Mouse (Mus musculus) kidney, adult 2 months (tissue): ENCODE results near the gene Lrrc4. TPM values are rescaled to one million over a fixed set of nuclear protein-coding genes. Genes with fewer than 3 reads are reported as not detected.

ENCODE experiments used
- DNase-seq: peaks from one replicate; pipeline ENCODE4 v3.0.0; 2021
- H3K27ac ChIP-seq: fragments of 200-500 bp; 2 replicates; pipeline ENCODE4 v1.5.1; 2012; ENCODE audit warnings: low read depth, low read length, control low read depth, inconsistent platforms; ENCODE audit not compliant: insufficient read depth
- H3K27me3 ChIP-seq: fragments of 200-500 bp; replicated peaks from 2 replicates; pipeline ENCODE4 v1.6.1; 2012; ENCODE audit warnings: mild to moderate bottlenecking, moderate library complexity, low read length, inconsistent platforms; ENCODE audit not compliant: control insufficient read depth, insufficient read depth
- H3K36me3 ChIP-seq: fragments of 200-500 bp; 2 replicates; pipeline ENCODE4 v1.6.1; 2012; ENCODE audit warnings: mild to moderate bottlenecking, moderate library complexity, low read length, inconsistent platforms; ENCODE audit not compliant: control insufficient read depth, insufficient read depth
- H3K4me1 ChIP-seq: fragments of 200-500 bp; 2 replicates; pipeline ENCODE4 v1.6.1; 2011; ENCODE audit warnings: low read length; ENCODE audit not compliant: control insufficient read depth, insufficient read depth
- H3K4me3 ChIP-seq: fragments of 200-500 bp; 2 replicates; pipeline ENCODE4 v1.5.1; 2011; ENCODE audit warnings: mild to moderate bottlenecking, low read depth, low read length, control low read depth; ENCODE audit not compliant: insufficient read depth
- CTCF ChIP-seq: fragments of 200-500 bp; conservative IDR thresholded peaks from 2 replicates; pipeline ENCODE4 v1.5.1; 2011; ENCODE audit warnings: low read depth, mild to moderate bottlenecking, control low read depth, low read length, moderate library complexity, mixed read lengths; ENCODE audit not compliant: insufficient read depth, insufficient read length
- POLR2A ChIP-seq: fragments of 200-500 bp; IDR thresholded peaks from one replicate; pipeline ENCODE4 v1.6.1; 2011; ENCODE audit warnings: low read depth, low read length, control low read depth
- WGBS: fragments of 180-500 bp; shearing (Covaris S2); methylation state at CpG from one replicate; pipeline ENCODE4 v1.1.7; 2018; 5-methylcytosine and 5-hydroxymethylcytosine counted together
- polyA plus RNA-seq: library from polyadenylated mRNA; depleted of rRNA; stranded (reverse); fragments of >200 nt; gene quantifications from 2 replicates; pipeline ENCODE4 v1.2.3, GENCODE M21; 2012

Lrrc4 gene
- polyA plus RNA-seq, 1 experiment: 0.56 TPM

DNA sequence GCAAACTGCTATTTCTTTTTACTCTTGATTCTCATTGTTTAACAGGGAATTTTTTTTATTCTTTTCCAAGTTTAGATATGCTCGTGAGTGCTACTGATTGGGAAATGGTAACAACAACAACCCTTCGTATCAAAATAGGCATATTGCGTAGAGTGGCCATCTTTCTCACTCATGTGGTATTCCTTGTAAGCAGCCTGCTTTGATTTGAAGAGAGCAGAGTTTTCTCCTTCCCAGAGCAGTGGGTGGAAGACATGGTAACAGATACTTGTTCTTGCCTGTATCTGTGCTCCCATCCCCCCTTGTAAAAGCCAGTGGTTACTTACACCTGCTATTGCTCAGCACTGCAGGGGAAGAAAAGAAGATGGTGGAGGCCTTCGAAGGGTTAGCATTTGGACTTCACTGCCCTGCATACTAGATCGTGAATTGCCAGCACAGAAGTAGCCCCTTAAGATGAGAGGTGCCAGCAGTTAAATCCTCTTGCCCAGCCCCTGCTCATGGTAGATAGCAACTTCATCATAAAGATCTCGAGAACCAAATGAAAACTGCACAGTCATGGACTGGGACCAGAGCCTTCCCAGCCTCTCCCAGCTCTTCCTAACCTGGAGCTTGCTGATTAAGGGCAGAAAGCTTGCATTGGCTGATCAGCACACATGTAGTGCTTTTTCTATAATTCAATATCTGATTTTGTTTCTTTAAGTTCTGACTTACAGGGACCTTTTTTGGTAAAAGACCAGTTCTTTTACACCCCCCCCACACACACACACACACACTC, 77.2 kb downstream of the Lrrc4 start:
- DNase-seq: no peak
- TF ChIP-seq CTCF (no peak), POLR2A (no peak)
- Histone ChIP-seq H3K4me3 (no peak overlapping the region), H3K27me3 (no peaks in the 10 kb centered on the region), H3K4me1 (peaks cover 7% of the 10 kb centered on the region; the same call in 1 of the 2 replicates), H3K27ac (no peak overlapping the region), H3K36me3 (no peaks in the 10 kb centered on the region; the same call in 1 of the 2 replicates)
- 96% methylated on average over 6 of the region's 6 CpGs for WGBS

DNA sequence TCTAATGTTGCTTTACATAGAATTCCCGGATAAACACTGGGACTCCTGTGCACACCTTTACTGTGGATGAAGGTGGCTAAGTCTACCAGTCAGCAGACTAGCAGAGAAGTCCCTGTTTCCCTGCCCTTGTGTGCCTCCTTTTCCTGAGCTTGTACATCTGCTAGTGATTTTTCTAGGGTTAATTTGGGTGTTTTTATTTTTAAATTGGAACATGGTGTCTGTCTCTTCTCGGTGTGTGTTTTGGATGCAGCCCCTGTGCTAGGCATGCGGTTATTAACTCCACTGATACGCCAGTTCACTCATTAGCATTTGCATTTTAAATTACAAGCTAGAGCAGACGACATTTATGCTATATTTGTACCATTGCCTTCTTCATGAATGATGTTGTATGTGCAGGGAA, 77.9 kb downstream of the Lrrc4 start:
- Histone ChIP-seq H3K4me1 (peaks cover 7% of the 10 kb centered on the region; the same call in 1 of the 2 replicates), H3K4me3 (no peak overlapping the region), H3K36me3 (no peaks in the 10 kb centered on the region; the same call in 1 of the 2 replicates), H3K27me3 (no peaks in the 10 kb centered on the region), H3K27ac (no peak overlapping the region)
- no peak for DNase-seq
- 88% methylated on average over 5 of the region's 5 CpGs for WGBS
- no peak for TF ChIP-seq CTCF
- no peak for TF ChIP-seq POLR2A

DNA sequence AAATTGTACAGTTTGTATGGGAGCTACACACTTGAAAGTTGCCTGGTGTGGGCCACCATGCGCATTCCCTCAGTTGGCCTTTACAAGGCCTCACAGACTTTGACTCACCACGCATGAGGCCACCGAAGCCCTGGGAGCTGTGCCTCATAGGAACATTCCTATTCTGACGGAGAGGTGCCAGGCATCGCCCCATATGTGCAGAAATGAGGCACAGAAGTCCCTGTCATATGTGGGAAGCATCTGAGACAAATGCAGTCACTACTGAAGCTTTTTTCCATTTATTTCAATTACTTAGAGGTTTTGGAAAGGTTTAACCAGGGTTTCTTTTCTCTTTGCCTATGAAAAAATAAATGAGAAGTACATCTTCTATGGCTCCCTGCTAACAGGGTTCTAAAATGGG, 78.3 kb downstream of the Lrrc4 start:
- Histone ChIP-seq H3K4me3 (no peak overlapping the region), H3K27ac (no peak overlapping the region), H3K27me3 (no peaks in the 10 kb centered on the region), H3K4me1 (peaks cover 7% of the 10 kb centered on the region; the same call in 1 of the 2 replicates), H3K36me3 (no peaks in the 10 kb centered on the region; the same call in 1 of the 2 replicates)
- no peak for DNase-seq
- WGBS: 96% methylated on average over 5 of the region's 5 CpGs
- TF ChIP-seq POLR2A (no peak), CTCF (no peak)

DNA sequence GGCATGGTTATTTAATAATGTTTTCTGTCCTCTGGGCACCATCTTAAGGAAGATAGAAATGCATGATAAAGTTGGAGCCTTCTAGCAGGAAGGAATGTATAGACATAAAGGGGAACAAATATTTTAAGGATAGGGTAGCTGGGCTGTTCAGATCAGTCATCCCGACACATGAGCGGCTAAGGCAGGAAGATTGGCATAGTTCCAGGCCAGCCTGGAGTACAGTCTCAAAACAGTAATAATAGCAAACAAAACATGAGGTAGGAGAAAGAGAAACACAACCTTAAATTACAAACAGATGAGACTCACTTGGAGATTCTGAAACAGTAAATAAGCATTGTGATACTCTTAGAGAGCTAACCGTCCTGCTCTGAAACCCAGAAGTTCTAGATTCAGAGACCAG, 80.4 kb downstream of the Lrrc4 start:
- 65% methylated on average over 3 of the region's 3 CpGs for WGBS
- TF ChIP-seq POLR2A: no peak
- Histone ChIP-seq H3K4me1 (peaks cover 8% of the 10 kb centered on the region; the same call in 1 of the 2 replicates), H3K27me3 (no peaks in the 10 kb centered on the region), H3K27ac (no peak overlapping the region), H3K36me3 (no peaks in the 10 kb centered on the region; the same call in 1 of the 2 replicates), H3K4me3 (no peak overlapping the region)
- no peak for DNase-seq

DNA sequence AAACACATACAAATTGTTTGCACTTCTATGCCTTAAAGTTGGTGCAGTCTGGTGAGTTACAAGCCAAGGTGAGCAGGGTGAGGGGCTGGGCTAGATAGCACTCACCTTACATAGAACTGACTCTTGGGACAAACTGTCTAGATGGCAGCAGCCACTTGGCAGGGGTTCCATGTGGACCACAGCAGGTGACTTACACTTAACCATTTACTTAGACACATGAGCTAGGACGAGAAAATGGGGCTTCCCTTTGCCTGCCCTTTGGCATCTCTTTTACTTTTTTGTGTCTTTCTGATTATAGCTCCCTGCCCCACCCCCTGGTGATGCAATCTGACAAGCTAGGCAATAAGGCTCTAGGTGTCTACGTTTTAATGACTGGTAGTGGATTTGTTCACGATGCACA, 82.3 kb downstream of the Lrrc4 start:
- H3K27ac ChIP-seq: no peak overlapping the region
- 79% methylated on average over 3 of the region's 3 CpGs for WGBS

DNA sequence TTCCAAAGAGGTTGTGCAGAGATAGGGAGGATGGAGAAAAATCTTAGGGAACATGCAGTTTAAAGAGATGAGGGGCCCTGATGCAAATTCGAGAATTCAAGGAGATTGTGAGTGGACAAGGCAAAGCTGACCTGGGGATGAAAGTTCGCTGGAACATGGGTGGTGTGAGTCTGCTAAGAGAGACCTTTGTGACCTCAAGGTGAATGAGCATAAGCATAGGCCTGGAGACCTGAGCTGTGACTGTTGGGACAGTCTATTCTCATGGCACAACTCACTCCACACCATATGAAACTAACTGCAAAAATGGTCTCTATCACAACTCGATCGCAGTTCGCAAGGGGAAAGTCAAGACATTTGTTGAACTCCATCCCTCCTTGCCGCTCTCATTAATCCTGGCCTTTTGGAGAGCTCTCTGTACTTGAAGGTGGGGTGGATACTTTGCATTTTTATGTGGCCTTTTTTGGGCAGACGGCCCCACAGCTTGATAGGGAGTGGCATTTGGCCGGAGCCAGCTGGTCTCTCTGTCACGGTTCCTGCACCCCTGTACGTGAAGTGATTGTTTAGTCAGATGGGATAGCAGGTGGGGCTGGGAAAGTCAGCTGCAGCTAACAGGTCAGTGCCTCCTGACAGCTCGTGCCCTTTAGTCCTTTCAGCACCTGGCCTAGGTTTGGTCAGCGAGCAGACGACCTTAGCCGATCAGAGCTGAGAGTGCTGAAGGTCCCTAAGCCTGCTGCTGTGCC, 83.4 kb downstream of the Lrrc4 start:
- H3K36me3 ChIP-seq: no peaks in the 10 kb centered on the region
- 49% methylated on average over 14 of the region's 14 CpGs for WGBS
- no peak for TF ChIP-seq POLR2A
- no peak for TF ChIP-seq CTCF
- DNase-seq: peak; percentile 46
- H3K4me3 ChIP-seq: no peak overlapping the region
- peaks cover 11% of the 10 kb centered on the region; the same call in 1 of the 2 replicates for H3K4me1 ChIP-seq
- no peaks in the 10 kb centered on the region for H3K27me3 ChIP-seq
- peak overlapping the region; percentile 10; the same call in 1 of the 2 replicates for H3K27ac ChIP-seq

More for the DNA sequence above, 82.3 kb downstream of the Lrrc4 start:
- DNase-seq: no peak
- TF ChIP-seq CTCF (no peak), POLR2A (no peak)
- H3K4me3 ChIP-seq: no peak overlapping the region
- no peaks in the 10 kb centered on the region; the same call in 1 of the 2 replicates for H3K36me3 ChIP-seq
- no peaks in the 10 kb centered on the region for H3K27me3 ChIP-seq
- peaks cover 8% of the 10 kb centered on the region; the same call in 1 of the 2 replicates for H3K4me1 ChIP-seq

DNA sequence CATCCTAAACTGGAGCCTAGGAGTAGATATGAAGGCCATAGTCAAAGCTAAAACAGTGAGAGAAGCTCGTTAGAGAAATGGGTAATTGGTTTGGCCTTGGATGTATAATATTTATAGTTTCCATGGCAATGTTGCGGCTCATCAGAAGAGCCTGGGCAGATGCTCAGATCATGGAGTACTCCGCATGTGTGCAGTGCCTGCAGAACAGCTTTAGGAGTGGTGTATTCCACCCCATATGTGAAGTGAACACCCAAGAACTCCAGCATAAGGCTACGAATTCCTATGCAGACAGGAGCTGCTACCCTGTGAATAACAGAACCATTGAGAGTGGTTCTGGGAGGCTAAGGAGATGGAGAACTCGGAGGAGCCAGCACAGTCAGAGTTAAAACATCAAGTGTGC, 84.5 kb downstream of the Lrrc4 start:
- 96% methylated on average over 5 of the region's 5 CpGs for WGBS
- H3K36me3 ChIP-seq: no peaks in the 10 kb centered on the region
- no peak for DNase-seq
- no peak overlapping the region for H3K27ac ChIP-seq
- H3K4me1 ChIP-seq: peaks cover 13% of the 10 kb centered on the region; the same call in 1 of the 2 replicates
- TF ChIP-seq CTCF (no peak), POLR2A (no peak)
- no peak overlapping the region for H3K4me3 ChIP-seq
- H3K27me3 ChIP-seq: no peaks in the 10 kb centered on the region
